Mouse (Mus musculus): ENCODE data around the gene Bcl2l2. TPM values are rescaled to one million over a fixed set of nuclear protein-coding genes. Genes with fewer than 3 reads are reported as not detected.

The Bcl2l2 gene
- polyA plus RNA-seq, 1 experiment from 2014 or later = 4.2 TPM

DNA sequence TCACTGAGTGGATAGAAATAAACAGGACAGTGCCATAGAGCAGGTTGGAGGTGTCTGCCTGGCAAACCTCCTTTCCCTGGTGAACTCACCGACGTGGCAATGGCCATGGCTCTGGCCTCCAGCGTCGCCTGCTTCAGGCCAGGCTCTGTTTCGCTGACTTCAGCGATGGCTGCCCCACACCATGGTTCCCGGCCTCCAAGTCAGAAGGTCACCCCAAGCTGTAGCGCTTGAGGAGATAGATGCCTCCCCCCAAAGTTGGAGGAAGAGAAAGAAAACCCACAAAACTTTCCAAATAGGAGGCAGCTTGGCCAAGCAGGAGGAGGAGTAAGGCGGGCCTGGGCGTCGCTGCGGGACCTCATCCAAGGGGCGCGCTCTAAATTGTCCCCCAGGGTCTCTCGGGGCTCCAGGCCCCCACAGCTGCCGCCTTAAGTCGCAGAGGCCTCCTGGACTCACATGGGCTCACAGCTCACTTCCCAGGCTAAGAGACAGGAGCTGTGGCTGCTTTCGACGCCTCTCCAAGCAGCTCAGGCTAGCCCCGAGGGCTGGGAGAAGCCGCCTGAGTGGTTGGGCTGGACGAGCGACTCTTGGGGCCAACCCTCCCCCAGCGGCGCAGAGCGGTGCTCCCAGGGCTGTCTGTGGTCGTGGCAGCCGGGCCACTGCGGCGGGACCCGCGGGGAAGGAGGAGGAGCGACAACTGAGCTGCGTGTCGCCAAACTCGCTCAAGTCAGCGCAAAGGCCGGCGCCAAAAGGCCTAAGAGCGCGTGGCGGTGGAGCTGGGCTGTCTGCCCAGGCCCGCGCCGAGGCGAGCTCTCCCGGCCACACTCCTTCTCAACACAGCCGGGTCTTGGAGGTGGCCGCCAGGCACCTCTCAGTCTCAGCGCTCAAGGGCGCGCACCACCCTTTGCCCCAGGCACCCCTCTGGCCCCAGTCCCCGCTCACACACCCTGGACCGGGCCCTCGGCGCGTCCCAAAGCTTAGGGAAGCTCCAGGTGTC lies 42.5 kb downstream of the Bcl2l2 start, which contains the start of gene Efs:
Gene Efs, minus strand, starts transcription at position 778 of the 994 bp plus-strand sequence.
- H3K27ac ChIP-seq = peak within 1 kb of the TSS; percentile 99
- WGBS = 3% methylated on average over 53 of the region's 57 CpGs
- peak within 1 kb of the TSS; percentile 56 for H3K4me3 ChIP-seq (replicated peaks)
- peak; percentile 51 for ATAC-seq (ENCODE audit: insufficient read depth, low FRiP score, low read depth)
- peaks cover 27% of the 10 kb centered on the region; the same call in 1 of the 2 replicates for H3K4me1 ChIP-seq
- H3K27me3 ChIP-seq (replicated peaks) = no peaks in the 10 kb centered on the region
- H3K9ac ChIP-seq = peak within 1 kb of the TSS; percentile 60
- 0 out of 2 replicates have a peak, but pooled peaks cover 7% of the 10 kb centered on the region for H3K36me3 ChIP-seq
- peak within 1 kb of the TSS; percentile 89 for H3K4me2 ChIP-seq
- no peaks in the 10 kb centered on the region for H3K9me3 ChIP-seq

- Histone ChIP-seq H3K27me3 (replicated peaks) (no peaks in the 10 kb centered on the region), H3K9me3 (no peaks in the 10 kb centered on the region), H3K4me2 (peak overlapping the region; percentile 89), H3K9ac (peak overlapping the region; percentile 60), H3K4me3 (replicated peaks) (peak overlapping the region; percentile 56), H3K36me3 (no peaks in the 10 kb centered on the region), H3K27ac (peak overlapping the region; percentile 99), H3K4me1 (peaks cover 27% of the 10 kb centered on the region; the same call in 1 of the 2 replicates)
- ATAC-seq (ENCODE audit: insufficient read depth, low FRiP score, low read depth) = peak; percentile 82
- under 1% methylated on average over 55 of the region's 58 CpGs for WGBS
Measured at GRCm38 (mm10) chr14:54926401-54927158, 43.4 kb downstream of the Bcl2l2 start.

DNA sequence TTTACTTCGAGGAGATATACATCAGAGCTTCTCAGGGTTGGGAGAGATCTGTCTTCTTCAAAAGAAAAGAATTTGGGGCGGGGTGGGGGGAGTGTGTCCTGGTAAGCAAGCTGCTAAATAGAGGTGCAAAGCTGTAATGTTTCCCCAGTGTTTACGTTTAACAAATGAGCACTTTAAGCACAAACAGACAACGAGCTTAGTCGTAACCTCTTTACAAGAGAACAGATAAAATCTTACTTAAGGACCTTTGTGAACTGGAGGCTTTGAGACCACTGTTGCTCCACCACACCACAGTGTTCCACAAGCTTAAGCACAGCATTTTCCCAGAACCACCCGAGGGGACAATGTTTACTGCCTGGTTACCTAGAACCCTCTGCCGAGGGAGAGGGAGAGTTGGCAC lies 44.1 kb downstream of the Bcl2l2 start:
- Histone ChIP-seq H3K4me1 (peaks cover 27% of the 10 kb centered on the region; the same call in 1 of the 2 replicates), H3K4me3 (replicated peaks) (peak overlapping the region; percentile 56), H3K4me2 (peak overlapping the region; percentile 89), H3K27ac (peak overlapping the region; percentile 99), H3K27me3 (replicated peaks) (no peaks in the 10 kb centered on the region), H3K9me3 (no peaks in the 10 kb centered on the region), H3K36me3 (no peaks in the 10 kb centered on the region), H3K9ac (peak overlapping the region; percentile 60; the same call in 1 of the 2 replicates)
- no peak for ATAC-seq (ENCODE audit: insufficient read depth, low FRiP score, low read depth)
- 13% methylated on average over 7 of the region's 7 CpGs for WGBS

- H3K36me3 ChIP-seq = no peaks in the 10 kb centered on the region
- no peaks in the 10 kb centered on the region for H3K27me3 ChIP-seq (replicated peaks)
- H3K9me3 ChIP-seq = no peaks in the 10 kb centered on the region
- H3K27ac ChIP-seq = no peak overlapping the region
- no peak overlapping the region for H3K9ac ChIP-seq
- no peak for ATAC-seq (ENCODE audit: insufficient read depth, low FRiP score, low read depth)
- H3K4me3 ChIP-seq (replicated peaks) = no peak overlapping the region
- peaks cover 24% of the 10 kb centered on the region; the same call in 1 of the 2 replicates for H3K4me1 ChIP-seq
- H3K4me2 ChIP-seq = no peak overlapping the region
- 55% methylated on average over 5 of the region's 5 CpGs for WGBS
Measured at GRCm38 (mm10) chr14:54929801-54930200, 46.6 kb downstream of the Bcl2l2 start.

- no peaks in the 10 kb centered on the region for H3K9me3 ChIP-seq
- WGBS = 11% methylated on average over 2 of the region's 2 CpGs
- H3K27me3 ChIP-seq (replicated peaks) = no peaks in the 10 kb centered on the region
- no peak overlapping the region for H3K4me2 ChIP-seq
- no peak for ATAC-seq (ENCODE audit: insufficient read depth, low FRiP score, low read depth)
- no peaks in the 10 kb centered on the region for H3K36me3 ChIP-seq
- no peak overlapping the region for H3K4me3 ChIP-seq (replicated peaks)
- H3K9ac ChIP-seq = no peak overlapping the region
- H3K27ac ChIP-seq = no peak overlapping the region
- peaks cover 23% of the 10 kb centered on the region; the same call in 1 of the 2 replicates for H3K4me1 ChIP-seq
Measured at GRCm38 (mm10) chr14:54930431-54930830, 47.3 kb downstream of the Bcl2l2 start.

- Histone ChIP-seq H3K9me3 (no peaks in the 10 kb centered on the region), H3K4me1 (peaks cover 7% of the 10 kb centered on the region; the same call in 1 of the 2 replicates), H3K36me3 (no peaks in the 10 kb centered on the region), H3K9ac (no peak within 1 kb of the TSS), H3K27me3 (replicated peaks) (no peaks in the 10 kb centered on the region), H3K4me3 (replicated peaks) (no peak within 1 kb of the TSS), H3K4me2 (0 out of 2 replicates have a peak within 1 kb of the TSS, but pooled peaks have one; percentile 6), H3K27ac (no peak within 1 kb of the TSS)
- 28% methylated on average over 6 of the region's 6 CpGs for WGBS
- ATAC-seq (ENCODE audit: insufficient read depth, low FRiP score, low read depth) = peak; percentile 19; the same call in 1 of the 2 replicates
Measured at GRCm38 (mm10) chr14:54932645-54933150, 49.5 kb downstream of the Bcl2l2 start, which contains the start of gene Il25. Gene Il25, plus strand, starts transcription at chr14:54932695.

GRCm38 (mm10) chr14:54935904-54936830 lies 53.0 kb downstream of the Bcl2l2 start, which contains the start of gene Cmtm5:
Gene Cmtm5, plus strand, starts transcription at chr14:54936261.
- no peak within 1 kb of the TSS for H3K9ac ChIP-seq
- no peaks in the 10 kb centered on the region for H3K27me3 ChIP-seq (replicated peaks)
- peaks cover 7% of the 10 kb centered on the region; the same call in 1 of the 2 replicates for H3K4me1 ChIP-seq
- H3K27ac ChIP-seq = peak within 1 kb of the TSS; percentile 40; the same call in 1 of the 2 replicates
- no peak within 1 kb of the TSS for H3K4me3 ChIP-seq (replicated peaks)
- 0 out of 2 replicates have a peak, but pooled peaks have one; percentile 16 for ATAC-seq (ENCODE audit: insufficient read depth, low FRiP score, low read depth)
- no peaks in the 10 kb centered on the region for H3K36me3 ChIP-seq
- H3K4me2 ChIP-seq = no peak within 1 kb of the TSS
- WGBS = 30% methylated on average over 8 of the region's 8 CpGs
- no peaks in the 10 kb centered on the region for H3K9me3 ChIP-seq

GRCm38 (mm10) chr14:54936831-54937160 lies 53.6 kb downstream of the Bcl2l2 start:
- Histone ChIP-seq H3K4me2 (no peak overlapping the region), H3K36me3 (no peaks in the 10 kb centered on the region), H3K4me3 (replicated peaks) (no peak overlapping the region), H3K9me3 (no peaks in the 10 kb centered on the region), H3K27me3 (replicated peaks) (no peaks in the 10 kb centered on the region), H3K4me1 (peaks cover 7% of the 10 kb centered on the region; the same call in 1 of the 2 replicates), H3K9ac (no peak overlapping the region), H3K27ac (peak overlapping the region; percentile 40; the same call in 1 of the 2 replicates)
- ATAC-seq (ENCODE audit: insufficient read depth, low FRiP score, low read depth) = no peak
- WGBS = 44% methylated on average over 6 of the region's 6 CpGs

DNA sequence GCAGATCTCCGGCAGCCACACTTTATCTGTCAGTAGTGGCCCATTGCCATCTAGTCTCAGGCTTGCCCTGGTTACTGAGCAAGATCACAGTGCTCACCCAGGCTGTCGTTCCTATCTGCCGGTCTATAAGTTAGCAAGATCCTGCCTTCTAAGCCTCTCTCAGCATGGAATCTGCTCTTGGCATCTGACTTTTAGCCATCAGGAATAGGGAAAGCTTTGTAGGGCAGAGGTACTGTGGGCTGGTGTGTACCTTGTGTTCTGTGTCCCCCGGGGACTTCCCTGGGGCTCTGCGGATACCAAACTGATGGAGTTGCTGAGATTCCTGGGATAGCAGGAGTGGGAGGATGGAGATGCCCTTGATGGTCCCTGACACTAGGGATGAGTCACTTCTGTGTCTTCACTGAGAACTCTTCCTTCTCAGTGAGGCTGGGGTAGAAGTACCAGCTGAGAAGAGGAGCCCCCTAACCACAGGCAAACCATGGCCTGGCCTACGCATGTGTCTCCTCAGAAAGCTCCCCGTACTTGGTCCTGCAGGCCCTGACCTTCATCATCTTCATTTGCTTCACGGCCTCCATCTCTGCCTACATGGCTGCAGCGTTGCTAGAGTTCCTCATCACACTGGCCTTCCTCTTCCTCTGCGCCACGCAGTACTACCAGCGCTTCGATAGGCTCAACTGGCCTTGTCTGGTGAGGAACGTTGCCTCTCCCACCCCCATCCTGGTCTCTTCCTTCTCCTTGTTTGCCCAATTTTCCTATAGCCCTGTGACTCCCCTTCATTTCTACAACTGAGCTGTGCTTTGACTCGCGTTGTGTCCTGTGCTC lies 54.4 kb downstream of the Bcl2l2 start:
- Histone ChIP-seq H3K27me3 (replicated peaks) (no peaks in the 10 kb centered on the region), H3K4me1 (peaks cover 7% of the 10 kb centered on the region; the same call in 1 of the 2 replicates), H3K4me3 (replicated peaks) (no peak overlapping the region), H3K27ac (no peak overlapping the region), H3K9ac (no peak overlapping the region), H3K4me2 (no peak overlapping the region), H3K36me3 (no peaks in the 10 kb centered on the region), H3K9me3 (no peaks in the 10 kb centered on the region)
- WGBS = 86% methylated on average over 16 of the region's 16 CpGs
- no peak for ATAC-seq (ENCODE audit: insufficient read depth, low FRiP score, low read depth)
